Mouse (Mus musculus): ENCODE results near the gene Stx6.

- TF ChIP-seq CTCF (IDR thresholded peaks at IDR 0.05; ENCODE audit: borderline replicate concordance, extremely low read depth, insufficient read depth, insufficient read length) (peak; percentile 81; the same call in 1 of the 2 replicates), POLR2A (IDR thresholded peaks at IDR 0.05; ENCODE audit: borderline replicate concordance, extremely low read depth, insufficient read depth, insufficient read length, poor library complexity, severe bottlenecking) (no peak)
Observed at GRCm38 (mm10) chr1:155217865-155218541, 59.5 kb downstream of the Stx6 start.
